Mouse (Mus musculus) c-Kit-positive CD71-negative TER-119-negative erythroid progenitor cells, embryonic 14.5 days (primary cell): ENCODE results near the gene Trim69.

Experiments
- DNase-seq: peaks from one replicate; pipeline ENCODE4 v3.0.0-alpha.2; 2013; ENCODE audit warnings: low read depth

Gene Trim69

GRCm38 (mm10) chr2:122160680-122161079, at the start of gene Trim69:
Gene Trim69 (plus strand): TSS chr2:122160700.
- DNase-seq = peak; percentile 70

GRCm38 (mm10) chr2:122116888-122117287, 43.6 kb upstream of the Trim69 start:
- no peak for DNase-seq

GRCm38 (mm10) chr2:122117961-122118958, 42.2 kb upstream of the Trim69 start, which contains the start of gene Spg11:
Gene Spg11 (minus strand): TSS chr2:122118386.
- peak; percentile 95 for DNase-seq

- no peak for DNase-seq
Measured at GRCm38 (mm10) chr2:122125680-122126572, 34.6 kb upstream of the Trim69 start.

DNA sequence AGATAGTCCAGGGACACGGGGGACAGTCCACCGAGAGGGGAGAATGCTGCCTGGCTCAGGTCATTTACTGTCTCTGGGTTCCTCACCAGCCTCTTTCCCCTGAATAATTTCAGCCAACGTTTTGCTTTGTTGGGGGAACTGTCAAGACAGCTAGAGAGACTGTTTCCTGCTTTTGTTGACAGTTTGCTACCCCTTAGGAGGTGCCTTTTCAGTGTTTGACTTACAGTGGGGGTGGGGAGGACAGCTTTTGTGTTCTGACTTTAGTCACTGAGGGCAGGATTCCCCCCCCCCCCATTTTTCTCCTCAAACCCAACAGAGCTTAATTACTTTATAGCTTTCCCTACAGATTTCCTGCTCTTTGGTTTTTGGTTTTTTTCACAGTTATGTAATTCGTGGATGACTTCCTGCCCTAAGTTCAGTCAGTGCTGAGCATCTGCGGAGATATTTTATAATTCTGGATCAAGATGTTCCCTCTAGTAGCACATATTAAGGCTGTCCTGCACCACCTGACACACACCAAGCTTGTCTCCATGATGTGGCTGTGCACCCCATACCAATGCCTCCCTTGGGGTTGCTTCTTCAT, 33.6 kb upstream of the Trim69 start:
- DNase-seq = no peak

DNA sequence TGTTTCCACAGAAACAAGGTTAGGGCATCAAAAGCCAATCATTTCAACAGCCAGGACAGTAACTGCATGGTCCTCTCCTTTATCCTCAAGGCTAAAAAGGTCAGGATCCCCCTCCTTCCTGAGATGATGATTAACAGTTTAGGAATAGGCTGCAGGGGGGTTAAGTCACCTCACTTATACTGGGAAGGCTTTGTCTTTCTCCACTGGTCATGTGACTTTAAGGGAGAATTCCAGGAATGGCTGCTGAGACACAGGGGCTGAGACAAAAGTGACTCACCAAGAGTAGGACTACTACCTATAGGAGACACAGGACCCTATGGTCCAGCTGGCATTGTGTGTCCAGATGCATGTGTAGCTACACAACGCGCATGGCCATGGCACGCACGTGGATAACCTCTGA, 32.9 kb upstream of the Trim69 start:
- no peak for DNase-seq

GRCm38 (mm10) chr2:122132078-122132477, 28.4 kb upstream of the Trim69 start:
- no peak for DNase-seq

GRCm38 (mm10) chr2:122132618-122133017, 27.9 kb upstream of the Trim69 start:
- DNase-seq = no peak

- DNase-seq = no peak
Measured at GRCm38 (mm10) chr2:122137839-122138465, 22.5 kb upstream of the Trim69 start.

DNA sequence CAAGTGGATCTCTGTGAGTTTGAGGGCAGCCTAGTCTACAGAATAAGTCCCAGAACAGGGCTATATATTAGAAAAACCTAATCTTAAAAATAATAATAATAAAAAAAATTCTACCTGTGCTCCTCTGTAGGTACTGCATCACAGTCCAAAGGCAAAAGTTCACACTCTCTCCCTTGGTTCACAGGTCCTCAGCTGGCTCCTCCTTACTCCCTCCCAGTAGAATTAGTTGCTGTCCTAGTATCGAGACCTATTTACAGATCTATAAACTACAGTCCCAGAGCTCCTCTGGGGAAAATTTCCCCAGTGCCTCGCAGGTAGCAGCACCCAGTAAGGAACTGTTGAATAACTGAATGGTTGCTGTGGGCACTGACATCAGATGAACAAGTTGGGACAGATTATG, 19.7 kb upstream of the Trim69 start:
- DNase-seq = no peak

- DNase-seq = no peak
Measured at GRCm38 (mm10) chr2:122141332-122141967, 19.1 kb upstream of the Trim69 start.

DNA sequence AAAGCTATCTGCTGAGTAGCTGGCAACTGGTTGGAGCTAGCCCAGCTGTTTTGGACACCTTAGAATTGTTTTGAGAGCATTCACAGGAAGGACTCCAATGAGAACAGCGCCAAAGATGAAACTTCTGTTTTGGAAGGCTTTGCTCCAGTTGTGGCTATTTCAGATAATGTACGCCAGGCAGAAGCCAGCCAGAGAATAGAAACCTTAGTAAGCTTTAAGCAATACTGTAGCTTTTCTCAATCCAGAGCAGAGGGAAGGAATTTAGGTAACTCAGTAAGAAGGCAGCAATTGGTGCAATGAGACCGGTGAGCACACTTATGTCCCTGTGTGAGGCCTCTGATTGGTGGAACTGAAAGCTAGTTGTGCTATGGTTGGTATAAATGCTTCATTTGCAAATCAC, 17.4 kb upstream of the Trim69 start:
- no peak for DNase-seq

DNA sequence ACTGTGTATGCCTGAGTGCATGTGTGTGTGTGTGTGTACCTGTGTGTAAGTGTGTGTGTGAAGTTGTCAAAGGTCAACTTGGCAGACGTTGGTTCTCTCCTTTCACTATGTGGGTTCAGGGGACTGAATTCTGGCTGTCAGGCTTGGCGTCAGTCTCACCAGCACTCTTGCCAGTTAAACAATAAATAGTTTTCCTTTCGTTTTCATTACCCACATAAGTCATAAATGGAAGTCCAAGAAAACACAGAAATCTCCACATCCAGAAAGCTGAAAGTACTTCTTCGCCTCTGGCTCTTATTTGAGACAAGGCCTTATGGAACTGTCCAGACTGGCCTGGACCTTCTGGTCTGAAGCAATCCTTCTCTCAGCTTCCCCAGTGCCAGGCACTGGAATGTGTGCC, 14.7 kb upstream of the Trim69 start:
- DNase-seq = no peak

DNA sequence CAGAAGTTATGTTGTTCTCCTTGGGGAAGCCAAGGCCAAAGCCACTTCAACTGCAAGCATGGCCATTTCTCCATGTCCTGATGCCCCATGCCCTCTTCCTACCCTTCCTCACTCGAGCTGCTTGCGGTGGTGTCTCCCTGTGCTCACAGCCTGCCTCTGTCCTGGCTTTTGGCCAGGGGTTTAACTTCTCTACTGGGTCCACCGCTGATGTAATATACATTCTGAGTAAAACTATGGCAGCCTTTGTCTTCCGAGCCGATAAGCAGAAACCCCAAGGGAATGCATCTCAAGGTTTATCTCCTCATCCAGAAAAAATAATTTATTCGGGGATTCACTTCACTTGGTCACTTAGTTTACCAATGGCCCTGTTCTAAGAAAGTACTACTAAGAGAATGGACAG, 13.8 kb upstream of the Trim69 start:
- no peak for DNase-seq

GRCm38 (mm10) chr2:122147508-122148241, 12.8 kb upstream of the Trim69 start, which contains the start of gene B2m:
Gene B2m (plus strand): TSS chr2:122147686.
- peak; percentile 97 for DNase-seq

GRCm38 (mm10) chr2:122148242-122148917, 12.1 kb upstream of the Trim69 start:
- DNase-seq = no peak

DNA sequence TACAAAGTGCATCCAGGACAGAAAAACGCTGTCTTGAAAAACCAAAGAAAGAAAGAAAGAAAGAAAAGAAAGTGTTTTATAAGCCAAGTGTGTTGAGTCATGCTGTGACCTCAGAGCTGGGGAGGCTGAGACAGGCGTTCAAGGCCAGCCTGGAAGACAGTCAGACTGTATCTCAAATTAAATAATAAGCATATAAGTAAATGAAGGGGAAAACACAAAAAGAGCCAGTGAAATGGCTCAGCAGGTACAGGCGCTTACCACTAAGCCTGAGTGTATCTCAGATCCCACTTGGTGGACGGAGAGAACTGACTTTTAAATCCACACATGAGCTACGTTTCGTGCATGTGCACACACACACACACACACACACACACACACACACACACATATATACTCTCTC, 11.2 kb upstream of the Trim69 start:
- DNase-seq = no peak

DNA sequence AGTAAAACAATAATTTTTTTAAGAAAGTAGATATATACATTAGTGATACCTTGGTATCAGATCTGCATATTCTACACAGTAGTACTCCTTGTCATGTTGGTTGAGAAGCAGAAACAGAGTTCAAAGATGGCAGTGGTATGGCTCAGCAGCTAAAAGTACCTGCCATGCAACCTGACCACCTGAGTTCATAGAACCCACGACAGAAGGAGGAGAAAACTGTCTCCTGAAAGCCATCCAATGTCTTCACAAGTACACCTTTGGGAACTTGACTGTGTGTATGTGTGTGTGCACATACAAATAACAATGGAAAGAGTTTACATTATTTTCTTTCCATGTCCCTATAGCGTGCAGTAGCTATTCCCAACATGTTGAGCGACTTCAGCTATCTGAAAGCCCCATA, 10.8 kb upstream of the Trim69 start:
- no peak for DNase-seq

DNA sequence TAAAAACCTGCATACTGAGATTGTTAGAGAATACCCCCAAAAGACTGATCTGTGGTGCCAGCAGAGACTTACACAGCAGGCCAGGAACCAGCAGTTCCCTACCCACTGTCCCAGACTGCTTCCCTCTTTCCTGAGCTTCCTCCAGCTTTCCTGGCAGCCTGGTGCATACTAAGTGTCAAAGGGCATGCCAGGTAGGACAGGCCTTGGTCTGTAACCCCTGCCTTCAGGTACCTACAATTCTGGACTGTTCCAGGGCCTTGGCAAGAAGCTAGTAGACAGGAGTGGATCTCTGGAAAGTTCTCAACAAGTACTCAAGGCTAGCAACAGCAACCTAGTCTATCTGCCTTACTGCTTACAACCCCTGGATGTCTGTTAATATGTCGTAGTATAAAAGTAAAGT, 9.3 kb upstream of the Trim69 start:
- no peak for DNase-seq

- no peak for DNase-seq
Measured at GRCm38 (mm10) chr2:122152850-122153249, 7.7 kb upstream of the Trim69 start.
